Mouse (Mus musculus): ENCODE data around the gene Crcp. TPM values are rescaled to one million over a fixed set of nuclear protein-coding genes. Genes with fewer than 3 reads are reported as not detected.
A peak's percentile ranks its signal among the peaks of the same experiment; 100 is the strongest.
"Not testable (repeated sequence)": the region's sequence is repeated elsewhere in the genome, so short reads cannot be mapped to it uniquely, and the experiment has no call there.

The Crcp gene
- total and polyA plus RNA-seq, 2 experiments, result 11.8 to 33.6 TPM

- Histone ChIP-seq H3K27me3 (ENCODE audit: control insufficient read depth, insufficient read depth, low read length) (no peaks in the 10 kb centered on the region), H3K4me1 (ENCODE audit: control insufficient read depth, insufficient read depth, low read length) (peaks cover 15% of the 10 kb centered on the region), H3K79me2 (ENCODE audit: control insufficient read depth, insufficient read depth, low read length) (no peaks in the 10 kb centered on the region; the same call in 1 of the 2 replicates), H3K27ac (replicated peaks; ENCODE audit: insufficient read depth, low read depth, low read length) (peak overlapping the region; percentile 37), H3K36me3 (ENCODE audit: control insufficient read depth, insufficient read depth, low read length) (no peaks in the 10 kb centered on the region), H3K9ac (ENCODE audit: low read depth, low read length) (no peak overlapping the region), H3K4me3 (ENCODE audit: insufficient read depth, low read depth, low read length) (no peak overlapping the region)
- peak; percentile 84 for DNase-seq (ENCODE audit: extremely low read depth, low read depth, low spot score)
- TF ChIP-seq POLR2A (IDR thresholded peaks at IDR 0.05; ENCODE audit: extremely low read depth, insufficient read depth, low read length), result no peak
- no peak for TF ChIP-seq CTCF (IDR thresholded peaks at IDR 0.05; ENCODE audit: low read depth, low read length)
- WGBS, result 48% methylated on average over 5 of the region's 5 CpGs
Measured at GRCm38 (mm10) chr5:130027134-130027533, 2.0 kb upstream of the Crcp start.

GRCm38 (mm10) chr5:130027696-130028095 is 1.4 kb upstream of the Crcp start:
- TF ChIP-seq POLR2A (IDR thresholded peaks at IDR 0.05; ENCODE audit: extremely low read depth, insufficient read depth, low read length) (no peak), CTCF (IDR thresholded peaks at IDR 0.05; ENCODE audit: low read depth, low read length) (no peak)
- no peaks in the 10 kb centered on the region for H3K27me3 ChIP-seq (ENCODE audit: control insufficient read depth, insufficient read depth, low read length)
- WGBS, result 88% methylated on average over 7 of the region's 7 CpGs
- H3K4me1 ChIP-seq (ENCODE audit: control insufficient read depth, insufficient read depth, low read length), result peaks cover 21% of the 10 kb centered on the region
- no peaks in the 10 kb centered on the region; the same call in 1 of the 2 replicates for H3K79me2 ChIP-seq (ENCODE audit: control insufficient read depth, insufficient read depth, low read length)
- H3K4me3 ChIP-seq (ENCODE audit: insufficient read depth, low read depth, low read length), result no peak overlapping the region
- no peaks in the 10 kb centered on the region for H3K36me3 ChIP-seq (ENCODE audit: control insufficient read depth, insufficient read depth, low read length)
- peak overlapping the region; percentile 37 for H3K27ac ChIP-seq (replicated peaks; ENCODE audit: insufficient read depth, low read depth, low read length)
- H3K9ac ChIP-seq (ENCODE audit: low read depth, low read length), result no peak overlapping the region
- DNase-seq (ENCODE audit: extremely low read depth, low read depth, low spot score), result no peak

- peak overlapping the region; percentile 84 for H3K9ac ChIP-seq (ENCODE audit: low read depth, low read length)
- H3K36me3 ChIP-seq (ENCODE audit: control insufficient read depth, insufficient read depth, low read length), result peaks cover 7% of the 10 kb centered on the region; the same call in 1 of the 2 replicates
- no peaks in the 10 kb centered on the region for H3K27me3 ChIP-seq (ENCODE audit: control insufficient read depth, insufficient read depth, low read length)
- H3K27ac ChIP-seq (replicated peaks; ENCODE audit: insufficient read depth, low read depth, low read length), result peak overlapping the region; percentile 98
- peaks cover 22% of the 10 kb centered on the region for H3K4me1 ChIP-seq (ENCODE audit: control insufficient read depth, insufficient read depth, low read length)
- WGBS, result 29% methylated on average over 19 of the region's 19 CpGs
- DNase-seq (ENCODE audit: extremely low read depth, low read depth, low spot score), result peak; percentile 99
- H3K4me3 ChIP-seq (ENCODE audit: insufficient read depth, low read depth, low read length), result peak overlapping the region; percentile 43; the same call in 1 of the 2 replicates
- H3K79me2 ChIP-seq (ENCODE audit: control insufficient read depth, insufficient read depth, low read length), result no peaks in the 10 kb centered on the region; the same call in 1 of the 2 replicates
- TF ChIP-seq CTCF (IDR thresholded peaks at IDR 0.05; ENCODE audit: low read depth, low read length) (no peak), POLR2A (IDR thresholded peaks at IDR 0.05; ENCODE audit: extremely low read depth, insufficient read depth, low read length) (no peak)
Measured at GRCm38 (mm10) chr5:130031410-130032390, 2.6 kb downstream of the Crcp start.

- peak overlapping the region; percentile 4; the same call in 1 of the 2 replicates for H3K9ac ChIP-seq (ENCODE audit: low read depth, low read length)
- WGBS, result 13% methylated on average over 2 of the region's 2 CpGs
- peaks cover 27% of the 10 kb centered on the region for H3K4me1 ChIP-seq (ENCODE audit: control insufficient read depth, insufficient read depth, low read length)
- no peaks in the 10 kb centered on the region for H3K27me3 ChIP-seq (ENCODE audit: control insufficient read depth, insufficient read depth, low read length)
- no peak overlapping the region for H3K4me3 ChIP-seq (ENCODE audit: insufficient read depth, low read depth, low read length)
- no peaks in the 10 kb centered on the region; the same call in 1 of the 2 replicates for H3K79me2 ChIP-seq (ENCODE audit: control insufficient read depth, insufficient read depth, low read length)
- DNase-seq (ENCODE audit: extremely low read depth, low read depth, low spot score), result peak; percentile 99
- H3K27ac ChIP-seq (replicated peaks; ENCODE audit: insufficient read depth, low read depth, low read length), result peak overlapping the region; percentile 67
- H3K36me3 ChIP-seq (ENCODE audit: control insufficient read depth, insufficient read depth, low read length), result peaks cover 9% of the 10 kb centered on the region; the same call in 1 of the 2 replicates
- no peak for TF ChIP-seq POLR2A (IDR thresholded peaks at IDR 0.05; ENCODE audit: extremely low read depth, insufficient read depth, low read length)
- TF ChIP-seq CTCF (IDR thresholded peaks at IDR 0.05; ENCODE audit: low read depth, low read length), result no peak
Measured at GRCm38 (mm10) chr5:130033869-130034268, 4.8 kb downstream of the Crcp start.

GRCm38 (mm10) chr5:130036300-130036699 is 7.2 kb downstream of the Crcp start:
- H3K27me3 ChIP-seq (ENCODE audit: control insufficient read depth, insufficient read depth, low read length); H3K79me2 ChIP-seq (ENCODE audit: control insufficient read depth, insufficient read depth, low read length); H3K27ac ChIP-seq (replicated peaks; ENCODE audit: insufficient read depth, low read depth, low read length); H3K9ac ChIP-seq (ENCODE audit: low read depth, low read length); H3K4me3 ChIP-seq (ENCODE audit: insufficient read depth, low read depth, low read length); DNase-seq (ENCODE audit: extremely low read depth, low read depth, low spot score): not testable (repeated sequence)
- peaks cover 20% of the 10 kb centered on the region; the same call in 1 of the 2 replicates for H3K36me3 ChIP-seq (ENCODE audit: control insufficient read depth, insufficient read depth, low read length)
- 60% methylated on average over 2 of the region's 2 CpGs for WGBS
- peaks cover 19% of the 10 kb centered on the region for H3K4me1 ChIP-seq (ENCODE audit: control insufficient read depth, insufficient read depth, low read length)
